Mouse (Mus musculus): ENCODE measurements around the gene Nr1i3.

DNA sequence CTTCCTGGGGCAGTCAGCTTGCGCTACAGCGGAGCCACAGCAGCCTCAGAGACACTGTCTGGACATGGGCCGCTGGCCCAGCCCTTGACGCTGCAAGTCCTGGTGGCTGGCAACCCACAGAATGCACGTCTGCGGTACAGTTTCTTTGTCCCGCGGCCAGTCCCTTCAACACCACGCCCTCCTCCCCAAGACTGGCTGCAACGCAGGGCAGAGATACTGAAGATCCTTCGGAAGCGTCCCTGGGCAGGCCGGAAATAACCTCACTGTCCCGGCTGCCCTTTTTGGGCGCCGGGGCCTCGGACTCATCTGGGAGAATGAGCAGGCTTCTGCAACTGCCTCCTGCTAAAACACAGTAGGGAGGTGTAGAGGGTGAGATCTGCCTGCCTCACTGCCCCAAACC lies 45.2 kb downstream of the Nr1i3 start:
- TF ChIP-seq POLR2A (IDR thresholded peaks at IDR 0.05; ENCODE audit: low read depth, low read length) (no peak), CTCF (IDR thresholded peaks at IDR 0.05; ENCODE audit: extremely low read depth, insufficient read depth, insufficient read length, insufficient replicate concordance) (no peak)
